Mouse (Mus musculus): Measurements from ENCODE around the gene Prr5l. TPM values are rescaled to one million over a fixed set of nuclear protein-coding genes. Genes with fewer than 3 reads are reported as not detected.
A peak's percentile ranks its signal among the peaks of the same experiment; 100 is the strongest.
"Not testable (repeated sequence)": the region's sequence is repeated elsewhere in the genome, so short reads cannot be mapped to it uniquely, and the experiment has no call there.

Gene Prr5l
- total and polyA plus RNA-seq, 3 experiments, result 0.89 to 3.4 (median 1.4) TPM

- no peaks in the 10 kb centered on the region for H3K79me2 ChIP-seq (replicated peaks; ENCODE audit: control insufficient read depth, insufficient read depth, low read length)
- no peak for TF ChIP-seq EP300 (IDR thresholded peaks at IDR 0.05; ENCODE audit: insufficient read depth, low read depth, low read length)
- no peak overlapping the region for H3K4me3 ChIP-seq
- no peaks in the 10 kb centered on the region; the same call in none of the 2 replicates for H3K4me1 ChIP-seq (ENCODE audit: control insufficient read depth, insufficient read depth, low read length)
- no peaks in the 10 kb centered on the region for H3K27me3 ChIP-seq (ENCODE audit: control insufficient read depth, insufficient read depth, low read length)
- intact Hi-C loops (cut with DNase I), result no loop called here
- no peak for DNase-seq
- WGBS, result 36% methylated on average over 11 of the region's 11 CpGs
- H3K27ac ChIP-seq, result no peak overlapping the region
- H3K9ac ChIP-seq (ENCODE audit: low read depth, low read length), result no peak overlapping the region
- H3K36me3 ChIP-seq (ENCODE audit: control insufficient read depth, insufficient read depth, low read length), result no peaks in the 10 kb centered on the region
Observed at GRCm38 (mm10) chr2:101754939-101755555, 127.8 kb downstream of the Prr5l start.

GRCm38 (mm10) chr2:101754428-101754827, 128.4 kb downstream of the Prr5l start:
- H3K79me2 ChIP-seq (replicated peaks; ENCODE audit: control insufficient read depth, insufficient read depth, low read length), result no peaks in the 10 kb centered on the region
- H3K27ac ChIP-seq, result no peak overlapping the region
- H3K9ac ChIP-seq (ENCODE audit: low read depth, low read length), result no peak overlapping the region
- no peak for DNase-seq
- no peaks in the 10 kb centered on the region; the same call in none of the 2 replicates for H3K4me1 ChIP-seq (ENCODE audit: control insufficient read depth, insufficient read depth, low read length)
- WGBS, result 92% methylated on average over 4 of the region's 4 CpGs
- intact Hi-C loops (cut with DNase I), result no loop called here
- H3K36me3 ChIP-seq (ENCODE audit: control insufficient read depth, insufficient read depth, low read length), result no peaks in the 10 kb centered on the region
- no peak overlapping the region for H3K4me3 ChIP-seq
- TF ChIP-seq EP300 (IDR thresholded peaks at IDR 0.05; ENCODE audit: insufficient read depth, low read depth, low read length) (no peak), CTCF (IDR thresholded peaks at IDR 0.05) (no peak), POLR2A (IDR thresholded peaks at IDR 0.05; ENCODE audit: insufficient read depth, low read depth, low read length) (no peak)
- H3K27me3 ChIP-seq (ENCODE audit: control insufficient read depth, insufficient read depth, low read length), result no peaks in the 10 kb centered on the region

- intact Hi-C loops (cut with DNase I), result no loop called here
- Histone ChIP-seq H3K27ac (no peak overlapping the region), H3K79me2 (replicated peaks; ENCODE audit: control insufficient read depth, insufficient read depth, low read length) (no peaks in the 10 kb centered on the region), H3K27me3 (ENCODE audit: control insufficient read depth, insufficient read depth, low read length) (no peaks in the 10 kb centered on the region), H3K4me1 (ENCODE audit: control insufficient read depth, insufficient read depth, low read length) (no peaks in the 10 kb centered on the region; the same call in none of the 2 replicates), H3K4me3 (no peak overlapping the region), H3K9ac (ENCODE audit: low read depth, low read length) (no peak overlapping the region), H3K36me3 (ENCODE audit: control insufficient read depth, insufficient read depth, low read length) (no peaks in the 10 kb centered on the region)
- DNase-seq, result no peak
- TF ChIP-seq POLR2A (IDR thresholded peaks at IDR 0.05; ENCODE audit: insufficient read depth, low read depth, low read length), result no peak
- TF ChIP-seq CTCF (IDR thresholded peaks at IDR 0.05), result no peak
- no peak for TF ChIP-seq EP300 (IDR thresholded peaks at IDR 0.05; ENCODE audit: insufficient read depth, low read depth, low read length)
- 92% methylated on average over 6 of the region's 6 CpGs for WGBS
Observed at GRCm38 (mm10) chr2:101752979-101753378, 129.8 kb downstream of the Prr5l start.

GRCm38 (mm10) chr2:101752402-101752801, 130.4 kb downstream of the Prr5l start:
- H3K27ac ChIP-seq, result no peak overlapping the region; the same call in 1 of the 2 replicates
- no peak overlapping the region for H3K9ac ChIP-seq (ENCODE audit: low read depth, low read length)
- no peaks in the 10 kb centered on the region for H3K27me3 ChIP-seq (ENCODE audit: control insufficient read depth, insufficient read depth, low read length)
- peak; percentile 46 to 54 for DNase-seq
- intact Hi-C loops (cut with DNase I), result no loop called here
- no peak overlapping the region for H3K4me3 ChIP-seq
- no peaks in the 10 kb centered on the region; the same call in none of the 2 replicates for H3K4me1 ChIP-seq (ENCODE audit: control insufficient read depth, insufficient read depth, low read length)
- no peaks in the 10 kb centered on the region for H3K79me2 ChIP-seq (replicated peaks; ENCODE audit: control insufficient read depth, insufficient read depth, low read length)
- WGBS, result 41% methylated on average over 7 of the region's 7 CpGs
- H3K36me3 ChIP-seq (ENCODE audit: control insufficient read depth, insufficient read depth, low read length), result no peaks in the 10 kb centered on the region
- TF ChIP-seq EP300 (IDR thresholded peaks at IDR 0.05; ENCODE audit: insufficient read depth, low read depth, low read length) (no peak), POLR2A (IDR thresholded peaks at IDR 0.05; ENCODE audit: insufficient read depth, low read depth, low read length) (no peak), CTCF (IDR thresholded peaks at IDR 0.05) (no peak)

- peak overlapping the region; percentile 36; the same call in 1 of the 2 replicates for H3K27ac ChIP-seq
- no peaks in the 10 kb centered on the region for H3K27me3 ChIP-seq (ENCODE audit: control insufficient read depth, insufficient read depth, low read length)
- no peak overlapping the region for H3K4me3 ChIP-seq
- no peak for TF ChIP-seq CTCF (IDR thresholded peaks at IDR 0.05)
- no peak for TF ChIP-seq EP300 (IDR thresholded peaks at IDR 0.05; ENCODE audit: insufficient read depth, low read depth, low read length)
- no peak for TF ChIP-seq POLR2A (IDR thresholded peaks at IDR 0.05; ENCODE audit: insufficient read depth, low read depth, low read length)
- 44% methylated on average over 4 of the region's 4 CpGs for WGBS
- H3K79me2 ChIP-seq (replicated peaks; ENCODE audit: control insufficient read depth, insufficient read depth, low read length), result no peaks in the 10 kb centered on the region
- no peak overlapping the region for H3K9ac ChIP-seq (ENCODE audit: low read depth, low read length)
- no peaks in the 10 kb centered on the region; the same call in none of the 2 replicates for H3K4me1 ChIP-seq (ENCODE audit: control insufficient read depth, insufficient read depth, low read length)
- H3K36me3 ChIP-seq (ENCODE audit: control insufficient read depth, insufficient read depth, low read length), result no peaks in the 10 kb centered on the region
- intact Hi-C loops (cut with DNase I), result no loop called here
- no peak for DNase-seq
Observed at GRCm38 (mm10) chr2:101751236-101751922, 131.4 kb downstream of the Prr5l start.

- no peak overlapping the region for H3K27ac ChIP-seq
- no peaks in the 10 kb centered on the region for H3K36me3 ChIP-seq (ENCODE audit: control insufficient read depth, insufficient read depth, low read length)
- DNase-seq, result peak in 1 of 2 experiments; percentile 47
- H3K27me3 ChIP-seq (ENCODE audit: control insufficient read depth, insufficient read depth, low read length), result no peaks in the 10 kb centered on the region
- 78% methylated on average over 7 of the region's 7 CpGs for WGBS
- H3K4me3 ChIP-seq, result no peak overlapping the region
- intact Hi-C loops (cut with DNase I), result no loop called here
- no peak overlapping the region for H3K9ac ChIP-seq (ENCODE audit: low read depth, low read length)
- TF ChIP-seq CTCF (IDR thresholded peaks at IDR 0.05) (no peak), EP300 (IDR thresholded peaks at IDR 0.05; ENCODE audit: insufficient read depth, low read depth, low read length) (0 out of 2 replicates have a peak, but pooled peaks have one; percentile 10)
- no peaks in the 10 kb centered on the region; the same call in 1 of the 2 replicates for H3K4me1 ChIP-seq (ENCODE audit: control insufficient read depth, insufficient read depth, low read length)
- no peaks in the 10 kb centered on the region for H3K79me2 ChIP-seq (replicated peaks; ENCODE audit: control insufficient read depth, insufficient read depth, low read length)
Observed at GRCm38 (mm10) chr2:101746537-101746936, 136.3 kb downstream of the Prr5l start.

- intact Hi-C loops (cut with DNase I); H3K36me3 ChIP-seq (ENCODE audit: control insufficient read depth, insufficient read depth, low read length); H3K27me3 ChIP-seq (ENCODE audit: control insufficient read depth, insufficient read depth, low read length); H3K9ac ChIP-seq (ENCODE audit: low read depth, low read length); H3K4me1 ChIP-seq (ENCODE audit: control insufficient read depth, insufficient read depth, low read length); H3K27ac ChIP-seq; DNase-seq; H3K79me2 ChIP-seq (replicated peaks; ENCODE audit: control insufficient read depth, insufficient read depth, low read length); H3K4me3 ChIP-seq: not testable (repeated sequence)
- WGBS, result 78% methylated on average over 2 of the region's 2 CpGs
Observed at GRCm38 (mm10) chr2:101745656-101746055, 137.2 kb downstream of the Prr5l start.

All from heart, adult 2 months (tissue).